ENCODE assay signal across 8 mouse cellular contexts in genomic region chr14:22578224-22578623, GRCm38 (mm10).
DNase-seq lines count a peak whose midpoint lies in the region; ATAC-seq and TF ChIP-seq lines count a peak whose summit lies in the region.

No protein-coding gene starts in this region.

- 17% methylated on average over 6 of the region's 6 CpGs for WGBS in intestine, embryonic 15.5 days
- 19% methylated on average over 6 of the region's 6 CpGs for WGBS in midbrain, embryonic 13.5 days
- 17% methylated on average over 6 of the region's 6 CpGs for WGBS in small intestine, adult 2 months

- no peak for TF ChIP-seq POLR2A in small intestine, adult 2 months (IDR thresholded peaks at IDR 0.05; ENCODE audit: low read depth, low read length)

- H3K27me3 ChIP-seq in intestine, embryonic 15.5 days (replicated peaks) = no peaks in the 10 kb centered on the region
- peaks cover 47% of the 10 kb centered on the region for H3K27me3 ChIP-seq in midbrain, embryonic 13.5 days
- H3K27me3 ChIP-seq in small intestine, adult 2 months (ENCODE audit: control insufficient read depth, insufficient read depth, low read length) = no peaks in the 10 kb centered on the region

- peak; percentile 39 for ATAC-seq in intestine, embryonic 15.5 days
- ATAC-seq in midbrain, embryonic 13.5 days = peak; percentile 47

- peaks cover 11% of the 10 kb centered on the region for H3K4me1 ChIP-seq in intestine, embryonic 15.5 days (replicated peaks)
- peaks cover 39% of the 10 kb centered on the region for H3K4me1 ChIP-seq in midbrain, embryonic 13.5 days (replicated peaks)
- H3K4me1 ChIP-seq in small intestine, adult 2 months (ENCODE audit: control insufficient read depth, insufficient read depth, insufficient read length, low read length) = 0 out of 2 replicates have a peak, but pooled peaks cover 2% of the 10 kb centered on the region

- 0 out of 2 replicates have a peak overlapping the region, but pooled peaks have one; percentile 17 for H3K4me2 ChIP-seq in intestine, embryonic 15.5 days (replicated peaks)
- H3K4me2 ChIP-seq in midbrain, embryonic 13.5 days (replicated peaks) = peak overlapping the region; percentile 26

- no peak overlapping the region for H3K27ac ChIP-seq in intestine, embryonic 15.5 days
- no peak overlapping the region for H3K27ac ChIP-seq in midbrain, embryonic 13.5 days
- H3K27ac ChIP-seq in small intestine, adult 2 months (ENCODE audit: insufficient read depth, low read depth, low read length) = no peak overlapping the region

- TF ChIP-seq CTCF in small intestine, adult 2 months (IDR thresholded peaks at IDR 0.05; ENCODE audit: extremely low read depth, insufficient read length, insufficient replicate concordance, low read depth, low read length) = peak; percentile 96; the same call in 1 of the 2 replicates

- peak; percentile 88 to 90 for DNase-seq in adrenal gland, adult 18-20 months (ENCODE audit: low spot score in 2 of 2)
- peak; percentile 90 to 92 for DNase-seq in cerebellum, postnatal 4 days (ENCODE audit: low spot score in 2 of 2)
- peak; percentile 82 for DNase-seq in gastrocnemius, postnatal 14 days
- DNase-seq in left cerebral cortex, postnatal 10 days (ENCODE audit: extremely low spot score in 1 of 2, low spot score in 2 of 2) = peak; percentile 80 to 84
- DNase-seq in T-cell, adult 2 months (ENCODE audit: low spot score) = no peak

- intact Hi-C loops in gastrocnemius, postnatal 14 days (cut with DNase I; ENCODE audit: low total_unique reads) = loop anchor here (5.0 kb wide), 1 partner anchor 601 kb away; no protein-coding TSS in a partner anchor
- intact Hi-C loops in left cerebral cortex, postnatal 10 days (cut with DNase I) = loop anchor here (2.0 to 10.0 kb wide), 5 partner anchors 201 to 827 kb away; no protein-coding TSS in a partner anchor

- H3K9ac ChIP-seq in intestine, embryonic 15.5 days = no peak overlapping the region
- no peak overlapping the region for H3K9ac ChIP-seq in midbrain, embryonic 13.5 days (replicated peaks)

- no peaks in the 10 kb centered on the region for H3K9me3 ChIP-seq in intestine, embryonic 15.5 days
- no peaks in the 10 kb centered on the region for H3K9me3 ChIP-seq in midbrain, embryonic 13.5 days

- H3K36me3 ChIP-seq in intestine, embryonic 15.5 days = no peaks in the 10 kb centered on the region
- no peaks in the 10 kb centered on the region for H3K36me3 ChIP-seq in midbrain, embryonic 13.5 days
- H3K36me3 ChIP-seq in small intestine, adult 2 months (ENCODE audit: control insufficient read depth, insufficient read depth, low read length) = no peaks in the 10 kb centered on the region

- no peak overlapping the region for H3K4me3 ChIP-seq in intestine, embryonic 15.5 days (replicated peaks)
- H3K4me3 ChIP-seq in midbrain, embryonic 13.5 days (replicated peaks) = no peak overlapping the region
- H3K4me3 ChIP-seq in small intestine, adult 2 months (ENCODE audit: low read depth, low read length) = no peak overlapping the region
